Mouse (Mus musculus): ENCODE data around the gene Prg3. TPM values are rescaled to one million over a fixed set of nuclear protein-coding genes. Genes with fewer than 3 reads are reported as not detected.

Gene Prg3
- total RNA-seq, 1 experiment: not detected

- in situ Hi-C loops (cut with MboI; ENCODE audit: low sequenced_read_pairs in 2 of 2, unreplicated experiment in 2 of 2): no loop called here
- H3K4me1 ChIP-seq (ENCODE audit: control insufficient read depth in 2 of 2, insufficient read depth in 2 of 2, low read length in 2 of 2, poor library complexity in 1 of 2): no peaks in the 10 kb centered on the region
- TF ChIP-seq CHD2 (IDR thresholded peaks at IDR 0.05; ENCODE audit: low read depth, low read length) (no peak), ZC3H11A (IDR thresholded peaks at IDR 0.05; ENCODE audit: borderline replicate concordance, low read depth, low read length) (no peak), MAFK (IDR thresholded peaks at IDR 0.05; ENCODE audit: insufficient read depth, low read depth, low read length) (no peak), ZNF384 (IDR thresholded peaks at IDR 0.05; ENCODE audit: low read depth, low read length) (no peak), HCFC1 (IDR thresholded peaks at IDR 0.05; ENCODE audit: borderline replicate concordance, insufficient read depth, low read length) (no peak)
- no peak for DNase-seq (ENCODE audit: low read depth, low spot score)
- no peak overlapping the region for H3K4me3 ChIP-seq (ENCODE audit: insufficient read depth in 1 of 2, low read depth in 1 of 2, low read length in 2 of 2, poor library complexity in 1 of 2, severe bottlenecking in 1 of 2)
- no peaks in the 10 kb centered on the region for H3K9me3 ChIP-seq (ENCODE audit: control insufficient read depth, insufficient read depth, low read depth, low read length)
- no peak overlapping the region for H3K9ac ChIP-seq (ENCODE audit: insufficient read depth, low read depth, low read length, poor library complexity, severe bottlenecking)
- H3K36me3 ChIP-seq (ENCODE audit: control insufficient read depth, insufficient read depth, low read length, poor library complexity, severe bottlenecking): no peaks in the 10 kb centered on the region
- no peak overlapping the region for H3K27ac ChIP-seq (ENCODE audit: insufficient read depth, low read depth, low read length, poor library complexity, severe bottlenecking)
Measured at GRCm38 (mm10) chr2:84941795-84942194, 46.2 kb upstream of the Prg3 start.

- Histone ChIP-seq H3K36me3 (ENCODE audit: control insufficient read depth, insufficient read depth, low read length, poor library complexity, severe bottlenecking) (peaks cover 2% of the 10 kb centered on the region; the same call in 1 of the 2 replicates), H3K9me3 (ENCODE audit: control insufficient read depth, insufficient read depth, low read depth, low read length) (no peaks in the 10 kb centered on the region), H3K27ac (ENCODE audit: insufficient read depth, low read depth, low read length, poor library complexity, severe bottlenecking) (no peak overlapping the region), H3K9ac (ENCODE audit: insufficient read depth, low read depth, low read length, poor library complexity, severe bottlenecking) (no peak overlapping the region), H3K4me3 (ENCODE audit: insufficient read depth in 1 of 2, low read depth in 1 of 2, low read length in 2 of 2, poor library complexity in 1 of 2, severe bottlenecking in 1 of 2) (no peak overlapping the region), H3K4me1 (ENCODE audit: control insufficient read depth in 2 of 2, insufficient read depth in 2 of 2, low read length in 2 of 2, poor library complexity in 1 of 2) (no peaks in the 10 kb centered on the region)
- in situ Hi-C loops (cut with MboI; ENCODE audit: low sequenced_read_pairs in 2 of 2, unreplicated experiment in 2 of 2): no loop called here
- TF ChIP-seq MAFK (IDR thresholded peaks at IDR 0.05; ENCODE audit: insufficient read depth, low read depth, low read length) (no peak), ZNF384 (IDR thresholded peaks at IDR 0.05; ENCODE audit: low read depth, low read length) (no peak), ZC3H11A (IDR thresholded peaks at IDR 0.05; ENCODE audit: borderline replicate concordance, low read depth, low read length) (no peak), CHD2 (IDR thresholded peaks at IDR 0.05; ENCODE audit: low read depth, low read length) (no peak), HCFC1 (IDR thresholded peaks at IDR 0.05; ENCODE audit: borderline replicate concordance, insufficient read depth, low read length) (no peak)
- DNase-seq (ENCODE audit: low read depth, low spot score): no peak
Measured at GRCm38 (mm10) chr2:84947154-84947771, 40.8 kb upstream of the Prg3 start.

- in situ Hi-C loops (cut with MboI; ENCODE audit: low sequenced_read_pairs in 2 of 2, unreplicated experiment in 2 of 2): no loop called here
- DNase-seq (ENCODE audit: low read depth, low spot score): no peak
- Histone ChIP-seq H3K36me3 (ENCODE audit: control insufficient read depth, insufficient read depth, low read length, poor library complexity, severe bottlenecking) (peaks cover 2% of the 10 kb centered on the region; the same call in 1 of the 2 replicates), H3K4me3 (ENCODE audit: insufficient read depth in 1 of 2, low read depth in 1 of 2, low read length in 2 of 2, poor library complexity in 1 of 2, severe bottlenecking in 1 of 2) (no peak overlapping the region), H3K4me1 (ENCODE audit: control insufficient read depth in 2 of 2, insufficient read depth in 2 of 2, low read length in 2 of 2, poor library complexity in 1 of 2) (no peaks in the 10 kb centered on the region), H3K9ac (ENCODE audit: insufficient read depth, low read depth, low read length, poor library complexity, severe bottlenecking) (no peak overlapping the region), H3K27ac (ENCODE audit: insufficient read depth, low read depth, low read length, poor library complexity, severe bottlenecking) (no peak overlapping the region), H3K9me3 (ENCODE audit: control insufficient read depth, insufficient read depth, low read depth, low read length) (no peaks in the 10 kb centered on the region)
- TF ChIP-seq ZC3H11A (IDR thresholded peaks at IDR 0.05; ENCODE audit: borderline replicate concordance, low read depth, low read length): no peak
- no peak for TF ChIP-seq HCFC1 (IDR thresholded peaks at IDR 0.05; ENCODE audit: borderline replicate concordance, insufficient read depth, low read length)
- no peak for TF ChIP-seq MAFK (IDR thresholded peaks at IDR 0.05; ENCODE audit: insufficient read depth, low read depth, low read length)
- TF ChIP-seq ZNF384 (IDR thresholded peaks at IDR 0.05; ENCODE audit: low read depth, low read length): no peak
- no peak for TF ChIP-seq CHD2 (IDR thresholded peaks at IDR 0.05; ENCODE audit: low read depth, low read length)
Measured at GRCm38 (mm10) chr2:84948252-84948651, 39.8 kb upstream of the Prg3 start.

- peaks cover 2% of the 10 kb centered on the region; the same call in 1 of the 2 replicates for H3K36me3 ChIP-seq (ENCODE audit: control insufficient read depth, insufficient read depth, low read length, poor library complexity, severe bottlenecking)
- H3K4me3 ChIP-seq (ENCODE audit: insufficient read depth in 1 of 2, low read depth in 1 of 2, low read length in 2 of 2, poor library complexity in 1 of 2, severe bottlenecking in 1 of 2): no peak overlapping the region
- H3K9me3 ChIP-seq (ENCODE audit: control insufficient read depth, insufficient read depth, low read depth, low read length): no peaks in the 10 kb centered on the region
- no peak for TF ChIP-seq ZC3H11A (IDR thresholded peaks at IDR 0.05; ENCODE audit: borderline replicate concordance, low read depth, low read length)
- in situ Hi-C loops (cut with MboI; ENCODE audit: low sequenced_read_pairs in 2 of 2, unreplicated experiment in 2 of 2): no loop called here
- no peak overlapping the region for H3K27ac ChIP-seq (ENCODE audit: insufficient read depth, low read depth, low read length, poor library complexity, severe bottlenecking)
- no peak overlapping the region for H3K9ac ChIP-seq (ENCODE audit: insufficient read depth, low read depth, low read length, poor library complexity, severe bottlenecking)
- H3K4me1 ChIP-seq (ENCODE audit: control insufficient read depth in 2 of 2, insufficient read depth in 2 of 2, low read length in 2 of 2, poor library complexity in 1 of 2): no peaks in the 10 kb centered on the region
- DNase-seq (ENCODE audit: low read depth, low spot score): no peak
Measured at GRCm38 (mm10) chr2:84948721-84949120, 39.3 kb upstream of the Prg3 start.

GRCm38 (mm10) chr2:84951027-84951426, 37.0 kb upstream of the Prg3 start:
- H3K9ac ChIP-seq (ENCODE audit: insufficient read depth, low read depth, low read length, poor library complexity, severe bottlenecking): no peak overlapping the region
- H3K9me3 ChIP-seq (ENCODE audit: control insufficient read depth, insufficient read depth, low read depth, low read length): no peaks in the 10 kb centered on the region
- in situ Hi-C loops (cut with MboI; ENCODE audit: low sequenced_read_pairs in 2 of 2, unreplicated experiment in 2 of 2): no loop called here
- H3K27ac ChIP-seq (ENCODE audit: insufficient read depth, low read depth, low read length, poor library complexity, severe bottlenecking): no peak overlapping the region
- no peak for TF ChIP-seq CHD2 (IDR thresholded peaks at IDR 0.05; ENCODE audit: low read depth, low read length)
- TF ChIP-seq ZC3H11A (IDR thresholded peaks at IDR 0.05; ENCODE audit: borderline replicate concordance, low read depth, low read length): no peak
- no peak for TF ChIP-seq ZNF384 (IDR thresholded peaks at IDR 0.05; ENCODE audit: low read depth, low read length)
- TF ChIP-seq MAFK (IDR thresholded peaks at IDR 0.05; ENCODE audit: insufficient read depth, low read depth, low read length): no peak
- no peak for TF ChIP-seq HCFC1 (IDR thresholded peaks at IDR 0.05; ENCODE audit: borderline replicate concordance, insufficient read depth, low read length)
- H3K4me1 ChIP-seq (ENCODE audit: control insufficient read depth in 2 of 2, insufficient read depth in 2 of 2, low read length in 2 of 2, poor library complexity in 1 of 2): no peaks in the 10 kb centered on the region
- no peak for DNase-seq (ENCODE audit: low read depth, low spot score)
- no peak overlapping the region for H3K4me3 ChIP-seq (ENCODE audit: insufficient read depth in 1 of 2, low read depth in 1 of 2, low read length in 2 of 2, poor library complexity in 1 of 2, severe bottlenecking in 1 of 2)
- H3K36me3 ChIP-seq (ENCODE audit: control insufficient read depth, insufficient read depth, low read length, poor library complexity, severe bottlenecking): peaks cover 2% of the 10 kb centered on the region; the same call in 1 of the 2 replicates

All from ES-E14 (cell line).